Mouse (Mus musculus): Measurements from ENCODE around the gene Rpusd2. TPM values are rescaled to one million over a fixed set of nuclear protein-coding genes. Genes with fewer than 3 reads are reported as not detected.
A peak's percentile ranks its signal among the peaks of the same experiment; 100 is the strongest.
"Not testable (repeated sequence)": the region's sequence is repeated elsewhere in the genome, so short reads cannot be mapped to it uniquely, and the experiment has no call there.

Rpusd2 gene
- total and polyA plus RNA-seq, 3 experiments = 15.5 to 18.6 TPM; not detected in 1

GRCm38 (mm10) chr2:119015604-119016180 lies 18.9 kb upstream of the Rpusd2 start (continued):
- TF ChIP-seq ZMIZ1 (IDR thresholded peaks at IDR 0.05; ENCODE audit: low read depth, low read length) = no peak
- TF ChIP-seq NRF1 (IDR thresholded peaks at IDR 0.05; ENCODE audit: insufficient read depth, low read depth, low read length, poor library complexity, severe bottlenecking) = no peak

DNA sequence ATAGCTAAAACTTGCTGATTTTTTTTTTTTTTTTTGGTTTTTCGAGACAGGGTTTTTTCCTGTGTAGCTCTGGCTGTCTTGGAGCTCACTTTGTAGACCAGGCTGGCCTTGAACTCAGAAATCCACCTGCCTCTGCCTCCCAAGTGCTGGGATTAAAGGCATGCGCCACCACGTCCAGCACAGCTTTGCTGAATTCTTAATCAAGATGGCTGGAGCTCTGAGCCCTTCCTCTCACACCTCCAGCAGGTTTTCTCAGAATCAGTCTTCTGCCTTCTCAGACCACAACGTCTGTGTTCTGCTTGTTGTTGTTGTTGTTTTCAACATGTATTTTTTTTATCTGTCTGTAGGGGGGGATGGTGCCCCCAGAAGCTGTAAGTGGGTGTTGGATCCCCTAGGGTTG lies 18.3 kb upstream of the Rpusd2 start:
- H3K4me1 ChIP-seq (ENCODE audit: control insufficient read depth in 1 of 2, insufficient read depth in 2 of 2, low read length in 2 of 2) = peaks cover 0 to 13% of the 10 kb centered on the region in 2 experiments; a peak in 2 of 4 replicates
- H3K4me3 ChIP-seq (ENCODE audit: control insufficient read depth in 1 of 2, insufficient read depth in 1 of 2, low read depth in 2 of 2, low read length in 2 of 2); H3K27me3 ChIP-seq (ENCODE audit: control insufficient read depth in 1 of 2, insufficient read depth in 2 of 2, low read length in 2 of 2); DNase-seq (ENCODE audit: low read depth, low spot score); H3K36me3 ChIP-seq (ENCODE audit: control insufficient read depth in 1 of 2, insufficient read depth in 2 of 2, low read length in 2 of 2); H3K79me2 ChIP-seq (ENCODE audit: control insufficient read depth, insufficient read depth, low read length, poor library complexity); H3K9ac ChIP-seq (ENCODE audit: control insufficient read depth, low read depth, low read length, poor library complexity, severe bottlenecking); H3K9me3 ChIP-seq (replicated peaks; ENCODE audit: insufficient read depth, low read length); H3K27ac ChIP-seq (ENCODE audit: control insufficient read depth, low read depth, low read length): not testable (repeated sequence)
- TF ChIP-seq TBP (IDR thresholded peaks at IDR 0.05; ENCODE audit: low read depth, low read length) = peak; percentile 90

GRCm38 (mm10) chr2:119017647-119018046 lies 16.9 kb upstream of the Rpusd2 start:
- Histone ChIP-seq H3K9me3 (replicated peaks; ENCODE audit: insufficient read depth, low read length) (no peaks in the 10 kb centered on the region), H3K27me3 (ENCODE audit: control insufficient read depth in 1 of 2, insufficient read depth in 2 of 2, low read length in 2 of 2) (no peaks in the 10 kb centered on the region), H3K79me2 (ENCODE audit: control insufficient read depth, insufficient read depth, low read length, poor library complexity) (no peaks in the 10 kb centered on the region), H3K9ac (ENCODE audit: control insufficient read depth, low read depth, low read length, poor library complexity, severe bottlenecking) (no peak overlapping the region), H3K4me3 (ENCODE audit: control insufficient read depth in 1 of 2, insufficient read depth in 1 of 2, low read depth in 2 of 2, low read length in 2 of 2) (no peak overlapping the region), H3K27ac (ENCODE audit: control insufficient read depth, low read depth, low read length) (no peak overlapping the region), H3K4me1 (ENCODE audit: control insufficient read depth in 1 of 2, insufficient read depth in 2 of 2, low read length in 2 of 2) (peaks cover 0 to 13% of the 10 kb centered on the region in 2 experiments; a peak in 2 of 4 replicates), H3K36me3 (ENCODE audit: control insufficient read depth in 1 of 2, insufficient read depth in 2 of 2, low read length in 2 of 2) (peaks cover 2 to 4% of the 10 kb centered on the region in 2 experiments; a peak in 2 of 4 replicates)
- DNase-seq (ENCODE audit: low read depth, low spot score) = peak; percentile 47
- TF ChIP-seq CTCF (IDR thresholded peaks at IDR 0.05 in 2 of 3, conservative IDR thresholded peaks at IDR 0.05 in 1 of 3; ENCODE audit: control insufficient read depth in 1 of 3, insufficient read depth in 1 of 3, low read depth in 2 of 3, low read length in 3 of 3, poor library complexity in 1 of 3, severe bottlenecking in 1 of 3) = peak; percentile 39 to 48 (median 41)
- no peak for TF ChIP-seq EP300 (IDR thresholded peaks at IDR 0.05; ENCODE audit: low read depth in 1 of 2, low read length in 2 of 2)
- no peak for TF ChIP-seq MEF2A (IDR thresholded peaks at IDR 0.05; ENCODE audit: extremely low read depth, insufficient replicate concordance, low read depth, low read length, poor library complexity, severe bottlenecking)
- TF ChIP-seq JUND (IDR thresholded peaks at IDR 0.05; ENCODE audit: low read depth, low read length) = no peak
- TF ChIP-seq NELFE (IDR thresholded peaks at IDR 0.05; ENCODE audit: low read depth, low read length) = no peak
- TF ChIP-seq MAFK (IDR thresholded peaks at IDR 0.05; ENCODE audit: borderline replicate concordance, low read depth, low read length) = no peak
- TF ChIP-seq USF2 (IDR thresholded peaks at IDR 0.05; ENCODE audit: borderline replicate concordance in 1 of 2, insufficient read depth in 1 of 2, low read depth in 1 of 2, low read length in 2 of 2) = no peak
- TF ChIP-seq MAZ (IDR thresholded peaks at IDR 0.05; ENCODE audit: low read depth, low read length) = no peak
- TF ChIP-seq ZNF384 (IDR thresholded peaks at IDR 0.05; ENCODE audit: low read depth, low read length) = no peak
- no peak for TF ChIP-seq KAT2A (conservative IDR thresholded peaks at IDR 0.05; ENCODE audit: low read depth, low read length)
- no peak for TF ChIP-seq RCOR1 (IDR thresholded peaks at IDR 0.05; ENCODE audit: low read depth, low read length)
- TF ChIP-seq MAX (IDR thresholded peaks at IDR 0.05; ENCODE audit: low read length) = no peak
- no peak for TF ChIP-seq BHLHE40 (IDR thresholded peaks at IDR 0.05; ENCODE audit: borderline replicate concordance, low read depth, low read length)
- no peak for TF ChIP-seq CHD1 (IDR thresholded peaks at IDR 0.05; ENCODE audit: low read depth, low read length)
- TF ChIP-seq MYB (IDR thresholded peaks at IDR 0.05; ENCODE audit: low read depth, low read length) = no peak
- TF ChIP-seq TBP (IDR thresholded peaks at IDR 0.05; ENCODE audit: low read depth, low read length) = no peak
- TF ChIP-seq SIN3A (IDR thresholded peaks at IDR 0.05; ENCODE audit: low read length) = no peak
- TF ChIP-seq POLR2AphosphoS2 (IDR thresholded peaks at IDR 0.05; ENCODE audit: low read length) = no peak
- no peak for TF ChIP-seq ZMIZ1 (IDR thresholded peaks at IDR 0.05; ENCODE audit: low read depth, low read length)
- no peak for TF ChIP-seq E2F4 (IDR thresholded peaks at IDR 0.05; ENCODE audit: borderline replicate concordance, low read depth, low read length)
- no peak for TF ChIP-seq GABPA (IDR thresholded peaks at IDR 0.05; ENCODE audit: low read depth, low read length)
- TF ChIP-seq MYC (IDR thresholded peaks at IDR 0.05; ENCODE audit: low read depth, low read length) = peak; percentile 42; the same call in 1 of the 2 replicates
- no peak for TF ChIP-seq USF1 (IDR thresholded peaks at IDR 0.05; ENCODE audit: low read depth, low read length)
- no peak for TF ChIP-seq ETS1 (IDR thresholded peaks at IDR 0.05; ENCODE audit: low read depth, low read length)
- TF ChIP-seq RAD21 (IDR thresholded peaks at IDR 0.05; ENCODE audit: low read depth, low read length) = peak; percentile 39
- no peak for TF ChIP-seq ZKSCAN1 (IDR thresholded peaks at IDR 0.05; ENCODE audit: low read depth, low read length)
- TF ChIP-seq ZC3H11A (IDR thresholded peaks at IDR 0.05; ENCODE audit: low read depth, low read length) = 0 out of 2 replicates have a peak, but pooled peaks have one; percentile 15
- TF ChIP-seq SMC3 (IDR thresholded peaks at IDR 0.05; ENCODE audit: low read depth, low read length) = peak; percentile 14; the same call in 1 of the 2 replicates

Measured in MEL (cell line).